ENCODE assay signal across 13 mouse cellular contexts in the genomic region with DNA sequence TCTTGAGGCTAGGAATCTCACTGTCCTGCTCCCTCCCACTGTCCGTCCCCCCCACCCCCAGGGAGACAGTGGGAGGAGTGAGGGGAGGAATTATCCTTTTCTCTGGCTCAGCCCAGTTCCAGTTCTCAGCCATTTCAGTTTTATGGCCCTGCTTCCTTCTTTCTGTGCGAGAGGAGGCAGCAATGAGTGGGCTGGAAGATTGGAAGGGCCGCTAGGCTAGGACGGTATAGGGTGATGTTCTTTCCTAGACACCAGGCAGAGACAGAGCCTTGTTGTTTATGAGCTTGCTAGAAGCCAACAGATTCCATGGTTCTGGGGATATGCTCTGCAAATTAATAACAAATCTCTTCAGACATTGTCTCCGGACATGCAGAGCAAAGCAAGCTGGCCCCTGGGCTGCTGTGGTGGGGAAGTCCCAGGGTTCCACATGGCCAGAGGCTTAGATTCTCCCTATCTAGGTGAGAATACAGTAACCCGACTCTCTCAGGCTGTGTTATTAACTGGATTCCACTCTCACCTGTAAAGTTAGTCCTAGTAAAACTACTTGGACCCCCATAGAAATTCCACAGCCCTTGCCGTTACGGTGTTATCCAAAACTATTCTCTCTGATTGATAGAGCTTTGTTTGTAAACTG. TPM values are rescaled to one million over a fixed set of nuclear protein-coding genes. Genes with fewer than 3 reads are reported as not detected.
A peak's percentile ranks its signal among the peaks of the same experiment; 100 is the strongest.
DNase-seq lines count a peak whose midpoint lies in the region; ATAC-seq and TF ChIP-seq lines count a peak whose summit lies in the region.
"Had no signal": no experiment of that assay in that cellular context is flagged by ENCODE, and none has a peak within 500 bp of the region (broad histone marks: within the 10 kb centered on the region; RNA-seq: fewer than 3 reads in every experiment).

No protein-coding gene starts in this region.

- no peak for ATAC-seq in heart, embryonic 13.5 days (ENCODE audit: extremely low read depth, insufficient number of reproducible peaks, low FRiP score, low TSS enrichment)
- no peak for ATAC-seq in lung, embryonic 14.5 days (ENCODE audit: insufficient read depth)
- ATAC-seq in intestine, embryonic 16.5 days = no peak
- no peak for ATAC-seq in stomach, embryonic 16.5 days (ENCODE audit: insufficient read depth, low FRiP score)
- no peak for ATAC-seq in forebrain, embryonic 11.5 days (replicated peaks; ENCODE audit: low FRiP score)
- ATAC-seq: CD4-positive, CD25-positive, alpha-beta regulatory T cell, adult 4 months had no signal

- peak overlapping the region; percentile 67; the same call in 1 of the 2 replicates for H3K4me3 ChIP-seq in heart, embryonic 13.5 days
- H3K4me3 ChIP-seq in lung, embryonic 14.5 days (ENCODE audit: low read depth, low read length) = no peak overlapping the region; the same call in 1 of the 2 replicates
- H3K4me3 ChIP-seq in lung, adult 2 months (replicated peaks; ENCODE audit: extremely low read depth, low read depth, low read length) = no peak overlapping the region
- H3K4me3 ChIP-seq in intestine, embryonic 16.5 days (ENCODE audit: low read length) = peak overlapping the region; percentile 70; the same call in 1 of the 2 replicates
- no peak overlapping the region for H3K4me3 ChIP-seq in stomach, embryonic 16.5 days (replicated peaks; ENCODE audit: low read length)
- H3K4me3 ChIP-seq in forebrain, embryonic 11.5 days (ENCODE audit: low read depth, low read length) = no peak overlapping the region

- peaks cover 88% of the 10 kb centered on the region for H3K4me1 ChIP-seq in heart, embryonic 13.5 days
- peaks cover 18% of the 10 kb centered on the region for H3K4me1 ChIP-seq in lung, embryonic 14.5 days (ENCODE audit: insufficient read depth)
- peaks cover 13% of the 10 kb centered on the region for H3K4me1 ChIP-seq in lung, adult 2 months (ENCODE audit: control insufficient read depth, insufficient read depth, low read length)
- peaks cover 45% of the 10 kb centered on the region for H3K4me1 ChIP-seq in intestine, embryonic 16.5 days (ENCODE audit: control insufficient read depth, insufficient read depth, low read length)
- peaks cover 44% of the 10 kb centered on the region for H3K4me1 ChIP-seq in stomach, embryonic 16.5 days (ENCODE audit: control insufficient read depth, insufficient read depth, low read length)
- H3K4me1 ChIP-seq in forebrain, embryonic 11.5 days (replicated peaks; ENCODE audit: control insufficient read depth, insufficient read depth, low read length) = peaks cover 3% of the 10 kb centered on the region; the same call in 1 of the 2 replicates

- H3K27me3 ChIP-seq in heart, embryonic 13.5 days (replicated peaks) = no peaks in the 10 kb centered on the region
- no peaks in the 10 kb centered on the region for H3K27me3 ChIP-seq in lung, embryonic 14.5 days (ENCODE audit: insufficient read depth, low read length)
- no peaks in the 10 kb centered on the region for H3K27me3 ChIP-seq in intestine, embryonic 16.5 days (replicated peaks; ENCODE audit: control insufficient read depth, insufficient read depth, low read length)
- no peaks in the 10 kb centered on the region for H3K27me3 ChIP-seq in stomach, embryonic 16.5 days (ENCODE audit: control insufficient read depth, insufficient read depth, low read length)
- peaks cover 5% of the 10 kb centered on the region for H3K27me3 ChIP-seq in forebrain, embryonic 11.5 days (ENCODE audit: control insufficient read depth, insufficient read depth, low read length)

- no peak for TF ChIP-seq POLR2A in lung, adult 2 months (IDR thresholded peaks at IDR 0.05; ENCODE audit: borderline replicate concordance, extremely low read depth, low read depth, low read length)

- DNase-seq in heart, adult 11 months = no peak
- no peak for DNase-seq in lung, embryonic 14.5 days
- DNase-seq in lung, adult 2 months = no peak
- no peak for DNase-seq in forebrain, embryonic 11.5 days (ENCODE audit: low spot score)
- DNase-seq: adrenal gland, postnatal 36 days; cerebellum, adult 18-20 months; kidney, postnatal 25 days; thymus, adult 2 months had no signal

- no peak for TF ChIP-seq CTCF in lung, embryonic 14.5 days (IDR thresholded peaks at IDR 0.05; ENCODE audit: low read depth)
- no peak for TF ChIP-seq CTCF in lung, adult 2 months (IDR thresholded peaks at IDR 0.05; ENCODE audit: insufficient read depth, low read length)

- WGBS in heart, embryonic 13.5 days = 63% methylated on average over 8 of the region's 8 CpGs
- WGBS in lung, embryonic 14.5 days = 66% methylated on average over 8 of the region's 8 CpGs
- WGBS in lung, adult 2 months = 72% methylated on average over 8 of the region's 8 CpGs
- WGBS in intestine, embryonic 16.5 days = 49% methylated on average over 8 of the region's 8 CpGs
- 57% methylated on average over 8 of the region's 8 CpGs for WGBS in stomach, embryonic 16.5 days
- 81% methylated on average over 8 of the region's 8 CpGs for WGBS in forebrain, embryonic 11.5 days

- no peaks in the 10 kb centered on the region for H3K9me3 ChIP-seq in heart, embryonic 13.5 days
- H3K9me3 ChIP-seq in lung, embryonic 14.5 days (ENCODE audit: low read depth, low read length) = no peaks in the 10 kb centered on the region
- no peaks in the 10 kb centered on the region for H3K9me3 ChIP-seq in intestine, embryonic 16.5 days (ENCODE audit: control insufficient read depth, low read length)
- H3K9me3 ChIP-seq in stomach, embryonic 16.5 days (replicated peaks; ENCODE audit: control insufficient read depth, low read length) = no peaks in the 10 kb centered on the region
- no peaks in the 10 kb centered on the region for H3K9me3 ChIP-seq in forebrain, embryonic 11.5 days (ENCODE audit: control insufficient read depth, low read length)
- H3K9me3 ChIP-seq: hindbrain, embryonic 10.5 days had no signal

- peak overlapping the region; percentile 29; the same call in 1 of the 2 replicates for H3K27ac ChIP-seq in heart, embryonic 13.5 days (replicated peaks)
- H3K27ac ChIP-seq in lung, embryonic 14.5 days (ENCODE audit: low read depth) = no peak overlapping the region
- 0 out of 2 replicates have a peak overlapping the region, but pooled peaks have one; percentile 7 for H3K27ac ChIP-seq in intestine, embryonic 16.5 days (ENCODE audit: low read length)
- H3K27ac ChIP-seq in stomach, embryonic 16.5 days (ENCODE audit: low read length) = no peak overlapping the region; the same call in 1 of the 2 replicates
- H3K27ac ChIP-seq in forebrain, embryonic 11.5 days (ENCODE audit: low read depth, low read length) = no peak overlapping the region

- H3K36me3 ChIP-seq in heart, embryonic 13.5 days = no peaks in the 10 kb centered on the region
- no peaks in the 10 kb centered on the region for H3K36me3 ChIP-seq in lung, embryonic 14.5 days (ENCODE audit: insufficient read depth)
- no peaks in the 10 kb centered on the region for H3K36me3 ChIP-seq in intestine, embryonic 16.5 days (ENCODE audit: control insufficient read depth, insufficient read depth, low read length)
- no peaks in the 10 kb centered on the region for H3K36me3 ChIP-seq in stomach, embryonic 16.5 days (ENCODE audit: control insufficient read depth, insufficient read depth, low read length)
- H3K36me3 ChIP-seq in forebrain, embryonic 11.5 days (ENCODE audit: control insufficient read depth, insufficient read depth, low read length) = no peaks in the 10 kb centered on the region
- H3K36me3 ChIP-seq: hindbrain, embryonic 10.5 days had no signal

- H3K9ac ChIP-seq in heart, embryonic 13.5 days = peak overlapping the region; percentile 88
- H3K9ac ChIP-seq in lung, embryonic 14.5 days = no peak overlapping the region
- no peak overlapping the region; the same call in 1 of the 2 replicates for H3K9ac ChIP-seq in intestine, embryonic 16.5 days (ENCODE audit: low read depth, low read length)
- H3K9ac ChIP-seq in stomach, embryonic 16.5 days (ENCODE audit: low read length) = 0 out of 2 replicates have a peak overlapping the region, but pooled peaks have one; percentile 11
- H3K9ac ChIP-seq in forebrain, embryonic 11.5 days (ENCODE audit: low read length) = no peak overlapping the region

- H3K4me2 ChIP-seq in heart, embryonic 13.5 days = peak overlapping the region; percentile 81
- H3K4me2 ChIP-seq in lung, embryonic 14.5 days = peak overlapping the region; percentile 93
- peak overlapping the region; percentile 19; the same call in 1 of the 2 replicates for H3K4me2 ChIP-seq in intestine, embryonic 16.5 days (ENCODE audit: low read depth, low read length)
- H3K4me2 ChIP-seq in stomach, embryonic 16.5 days (ENCODE audit: low read depth, low read length) = peak overlapping the region; percentile 69
- no peak overlapping the region for H3K4me2 ChIP-seq in forebrain, embryonic 11.5 days (ENCODE audit: low read depth, low read length, severe bottlenecking)

RNA-seq across cellular contexts. Expression of a gene that starts 53.0 kb away (rescaled TPM):
- 122 and 137 TPM in 2 replicates for polyA plus RNA-seq in heart, embryonic 13.5 days (2015; fragmentation: Nextera tagmentation; extraction: Ambion mirVana)
- 47.1 and 49.4 TPM in 2 replicates for polyA plus RNA-seq in lung, embryonic 14.5 days (2014; fragmentation: Nextera tagmentation; extraction: Ambion mirVana)
- polyA plus RNA-seq in lung, adult 2 months (2012; rRNA removed) = 30.5 and 38.1 TPM in 2 replicates
- polyA plus RNA-seq in intestine, embryonic 16.5 days (2015; fragmentation: Nextera tagmentation; extraction: Ambion mirVana) = 69.2 and 73.7 TPM in 2 replicates
- polyA plus RNA-seq in stomach, embryonic 16.5 days (2015; fragmentation: Nextera tagmentation; extraction: Ambion mirVana) = 85.4 and 88.0 TPM in 2 replicates
- 21.4 and 22.1 TPM in 2 replicates for polyA plus RNA-seq in forebrain, embryonic 11.5 days (2014; fragmentation: Nextera tagmentation; extraction: Ambion mirVana)

Comparison
In these comparisons a context has a peak if more than half of its experiments do, and no peak if none do; other contexts are left out.
1. H3K27ac ChIP-seq: peak in heart, embryonic 13.5 days (single experiment) and intestine, embryonic 16.5 days (single experiment); none in lung, embryonic 14.5 days (single experiment), stomach, embryonic 16.5 days (single experiment) and forebrain, embryonic 11.5 days (single experiment).
2. H3K4me3 ChIP-seq: peak in heart, embryonic 13.5 days (single experiment) and intestine, embryonic 16.5 days (single experiment); none in lung, embryonic 14.5 days (single experiment), lung, adult 2 months (single experiment), stomach, embryonic 16.5 days (single experiment) and forebrain, embryonic 11.5 days (single experiment).
3. H3K9ac ChIP-seq: peak in heart, embryonic 13.5 days (single experiment) and stomach, embryonic 16.5 days (single experiment); none in lung, embryonic 14.5 days (single experiment), intestine, embryonic 16.5 days (single experiment) and forebrain, embryonic 11.5 days (single experiment).